Mouse (Mus musculus): ENCODE measurements around the gene Hist1h4h. TPM values are rescaled to one million over a fixed set of nuclear protein-coding genes. Genes with fewer than 3 reads are reported as not detected.
"Not testable (repeated sequence)": the region's sequence is repeated elsewhere in the genome, so short reads cannot be mapped to it uniquely, and the experiment has no call there.

Hist1h4h gene
- polyA plus RNA-seq, 1 experiment from 2014 or later, result 1.5 TPM

DNA sequence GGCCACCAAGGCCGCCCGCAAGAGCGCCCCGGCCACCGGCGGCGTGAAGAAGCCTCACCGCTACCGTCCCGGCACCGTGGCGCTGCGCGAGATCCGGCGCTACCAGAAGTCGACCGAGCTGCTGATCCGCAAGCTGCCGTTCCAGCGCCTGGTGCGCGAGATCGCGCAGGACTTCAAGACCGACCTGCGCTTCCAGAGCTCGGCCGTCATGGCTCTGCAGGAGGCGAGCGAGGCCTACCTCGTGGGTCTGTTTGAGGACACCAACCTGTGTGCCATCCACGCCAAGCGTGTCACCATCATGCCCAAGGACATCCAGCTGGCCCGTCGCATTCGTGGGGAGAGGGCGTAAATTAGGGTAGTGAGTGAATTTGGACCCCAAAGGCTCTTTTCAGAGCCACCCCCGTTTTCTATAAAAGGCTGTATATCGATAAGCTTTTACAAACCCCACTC lies 45.0 kb downstream of the Hist1h4h start:
- 1% methylated on average over 9 of the region's 40 CpGs for WGBS

GRCm38 (mm10) chr13:23576351-23576881 lies 45.6 kb downstream of the Hist1h4h start:
- Histone ChIP-seq H3K36me3 (no peaks in the 10 kb centered on the region), H3K9ac (replicated peaks) (peak overlapping the region; percentile 56), H3K27me3 (replicated peaks) (no peaks in the 10 kb centered on the region), H3K4me3 (replicated peaks) (peak overlapping the region; percentile 41), H3K4me1 (peaks cover 32% of the 10 kb centered on the region), H3K4me2 (peak overlapping the region; percentile 71), H3K9me3 (replicated peaks) (no peaks in the 10 kb centered on the region), H3K27ac (replicated peaks) (peak overlapping the region; percentile 77; the same call in 1 of the 2 replicates)
- ATAC-seq (ENCODE audit: low FRiP score), result no peak
- WGBS, result 5% methylated on average over 7 of the region's 7 CpGs

More for the DNA sequence above, 45.0 kb downstream of the Hist1h4h start:
- Histone ChIP-seq H3K4me2 (peak overlapping the region; percentile 71), H3K27ac (replicated peaks) (peak overlapping the region; percentile 77), H3K4me1 (peaks cover 32% of the 10 kb centered on the region), H3K4me3 (replicated peaks) (peak overlapping the region; percentile 41), H3K9ac (replicated peaks) (peak overlapping the region; percentile 56)
- not testable (repeated sequence) for H3K9me3 ChIP-seq (replicated peaks); ATAC-seq (ENCODE audit: low FRiP score); H3K36me3 ChIP-seq; H3K27me3 ChIP-seq (replicated peaks)

- WGBS, result 56% methylated on average over 6 of the region's 6 CpGs
These were observed 46.2 kb downstream of the Hist1h4h start for GRCm38 (mm10) chr13:23576906-23577639.

DNA sequence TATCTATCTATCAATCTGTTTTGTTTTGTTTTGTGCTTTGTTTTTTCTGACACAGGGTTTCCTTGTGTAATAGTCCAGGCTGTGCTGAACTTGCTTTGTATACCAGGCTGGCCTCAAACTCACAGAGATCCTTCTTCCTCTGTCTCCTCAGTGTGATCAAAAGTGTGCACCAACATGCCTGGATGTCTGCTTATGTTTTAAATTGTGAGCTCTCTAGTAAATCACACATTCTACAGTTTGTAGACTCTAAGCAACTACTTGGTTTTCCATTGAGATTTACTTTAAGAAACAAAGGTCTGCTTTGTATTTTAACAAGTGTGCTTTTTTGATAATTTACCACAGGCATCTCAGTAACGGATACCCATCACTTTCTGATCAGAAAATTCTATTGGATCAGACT lies 47.0 kb downstream of the Hist1h4h start:
- no peak for ATAC-seq (ENCODE audit: low FRiP score)
- 91% methylated on average over 1 of the region's 1 CpGs for WGBS
- H3K27ac ChIP-seq (replicated peaks), result no peak overlapping the region

More at GRCm38 (mm10) chr13:23576906-23577639, 46.2 kb downstream of the Hist1h4h start:
- Histone ChIP-seq H3K4me3 (replicated peaks) (peak overlapping the region; percentile 41), H3K9ac (replicated peaks) (no peak overlapping the region), H3K36me3 (no peaks in the 10 kb centered on the region), H3K9me3 (replicated peaks) (no peaks in the 10 kb centered on the region), H3K27ac (replicated peaks) (no peak overlapping the region), H3K4me2 (peak overlapping the region; percentile 71), H3K27me3 (replicated peaks) (no peaks in the 10 kb centered on the region), H3K4me1 (peaks cover 32% of the 10 kb centered on the region)
- ATAC-seq (ENCODE audit: low FRiP score), result no peak

More for the DNA sequence above, 47.0 kb downstream of the Hist1h4h start:
- Histone ChIP-seq H3K27me3 (replicated peaks) (no peaks in the 10 kb centered on the region), H3K4me2 (no peak overlapping the region), H3K36me3 (no peaks in the 10 kb centered on the region), H3K4me1 (peaks cover 32% of the 10 kb centered on the region), H3K9ac (replicated peaks) (no peak overlapping the region), H3K9me3 (replicated peaks) (no peaks in the 10 kb centered on the region), H3K4me3 (replicated peaks) (no peak overlapping the region)

Small RNAs within 50 kb of the gene (microRNA-seq; reads per million reads assigned to microRNA genes)
- gene Gm44297 (not detected), gene Gm44359 (not detected), gene Gm44394 (not detected), gene n-TStga1 (not detected)

Other genes starting within 250 kb of the Hist1h4h start
- 46.2 and 49.0 TPM in 2 replicates for gene Zfp322a, start 161.8 kb upstream of the Hist1h4h start, polyA plus RNA-seq (2015; fragmentation: Nextera tagmentation; extraction: Ambion mirVana)
- gene Abt1, start 107.2 kb upstream of the Hist1h4h start, polyA plus RNA-seq (2015; fragmentation: Nextera tagmentation; extraction: Ambion mirVana), result 9.3 and 10.3 TPM in 2 replicates
- gene Btn1a1, start 65.1 kb upstream of the Hist1h4h start, polyA plus RNA-seq (2015; fragmentation: Nextera tagmentation; extraction: Ambion mirVana), result 0.15 TPM in 1 of 2 replicates, not detected in the other
- gene Btn2a2, start 42.2 kb upstream of the Hist1h4h start, polyA plus RNA-seq (2015; fragmentation: Nextera tagmentation; extraction: Ambion mirVana), result 0.14 and 0.22 TPM in 2 replicates
- 0.77 TPM in 1 of 2 replicates, not detected in the other for gene Hist1h2af, start 2.9 kb downstream of the Hist1h4h start, polyA plus RNA-seq (2015; fragmentation: Nextera tagmentation; extraction: Ambion mirVana)
- 0.51 and 0.64 TPM in 2 replicates for gene Hist1h3g, start 4.4 kb downstream of the Hist1h4h start, polyA plus RNA-seq (2015; fragmentation: Nextera tagmentation; extraction: Ambion mirVana)
- gene Hist1h2bh, start 12.3 kb downstream of the Hist1h4h start, polyA plus RNA-seq (2015; fragmentation: Nextera tagmentation; extraction: Ambion mirVana), result 0.22 and 0.51 TPM in 2 replicates
- gene Hist1h3f, start 13.0 kb downstream of the Hist1h4h start, polyA plus RNA-seq (2015; fragmentation: Nextera tagmentation; extraction: Ambion mirVana), result not detected in 2 replicates
- gene Hist1h4f, start 20.6 kb downstream of the Hist1h4h start, polyA plus RNA-seq (2015; fragmentation: Nextera tagmentation; extraction: Ambion mirVana), result not detected in 2 replicates
- 0.09 and 0.13 TPM in 2 replicates for gene Hist1h1d, start 22.2 kb downstream of the Hist1h4h start, polyA plus RNA-seq (2015; fragmentation: Nextera tagmentation; extraction: Ambion mirVana)
- 1.1 and 1.7 TPM in 2 replicates for gene Hist1h3e, start 31.3 kb downstream of the Hist1h4h start, polyA plus RNA-seq (2015; fragmentation: Nextera tagmentation; extraction: Ambion mirVana)
- 12.5 and 25.5 TPM in 2 replicates for gene Hist1h2ae, start 40.2 kb downstream of the Hist1h4h start, polyA plus RNA-seq (2015; fragmentation: Nextera tagmentation; extraction: Ambion mirVana)
- gene Hist1h2bg, start 40.3 kb downstream of the Hist1h4h start, polyA plus RNA-seq (2015; fragmentation: Nextera tagmentation; extraction: Ambion mirVana), result 2.2 and 2.9 TPM in 2 replicates
- gene Hist1h2bf, start 43.1 kb downstream of the Hist1h4h start, polyA plus RNA-seq (2015; fragmentation: Nextera tagmentation; extraction: Ambion mirVana), result 2.7 TPM in 1 of 2 replicates, not detected in the other
- 0.97 TPM in 1 of 2 replicates, not detected in the other for gene Hist1h2ad, start 43.3 kb downstream of the Hist1h4h start, polyA plus RNA-seq (2015; fragmentation: Nextera tagmentation; extraction: Ambion mirVana)
- gene Hist1h3d, start 44.7 kb downstream of the Hist1h4h start, polyA plus RNA-seq (2015; fragmentation: Nextera tagmentation; extraction: Ambion mirVana), result 0.88 and 2.0 TPM in 2 replicates
- 31.8 and 54.1 TPM in 2 replicates for gene Hist1h4d, start 50.5 kb downstream of the Hist1h4h start, polyA plus RNA-seq (2015; fragmentation: Nextera tagmentation; extraction: Ambion mirVana)
- gene Hist1h2be, start 90.1 kb downstream of the Hist1h4h start, polyA plus RNA-seq (2015; fragmentation: Nextera tagmentation; extraction: Ambion mirVana), result 1.7 and 2.0 TPM in 2 replicates
- 4.3 and 7.0 TPM in 2 replicates for gene Hist1h1e, start 91.5 kb downstream of the Hist1h4h start, polyA plus RNA-seq (2015; fragmentation: Nextera tagmentation; extraction: Ambion mirVana)
- 0.26 and 0.54 TPM in 2 replicates for gene Hist1h2ac, start 152.9 kb downstream of the Hist1h4h start, polyA plus RNA-seq (2015; fragmentation: Nextera tagmentation; extraction: Ambion mirVana)
- gene Hist1h2bc, start 153.1 kb downstream of the Hist1h4h start, polyA plus RNA-seq (2015; fragmentation: Nextera tagmentation; extraction: Ambion mirVana), result 18.4 and 26.8 TPM in 2 replicates
- not detected in 2 replicates for gene Hist1h1t, start 164.8 kb downstream of the Hist1h4h start, polyA plus RNA-seq (2015; fragmentation: Nextera tagmentation; extraction: Ambion mirVana)
- 2.7 and 2.8 TPM in 2 replicates for gene Hist1h4c, start 167.4 kb downstream of the Hist1h4h start, polyA plus RNA-seq (2015; fragmentation: Nextera tagmentation; extraction: Ambion mirVana)
- gene Hfe, start 179.8 kb downstream of the Hist1h4h start, polyA plus RNA-seq (2015; fragmentation: Nextera tagmentation; extraction: Ambion mirVana), result 3.7 and 4.6 TPM in 2 replicates
- 7.4 and 13.8 TPM in 2 replicates for gene Hist1h1c, start 207.8 kb downstream of the Hist1h4h start, polyA plus RNA-seq (2015; fragmentation: Nextera tagmentation; extraction: Ambion mirVana)
- 0.78 and 2.4 TPM in 2 replicates for gene Hist1h3c, start 214.6 kb downstream of the Hist1h4h start, polyA plus RNA-seq (2015; fragmentation: Nextera tagmentation; extraction: Ambion mirVana)
- gene Hist1h2bb, start 215.7 kb downstream of the Hist1h4h start, polyA plus RNA-seq (2015; fragmentation: Nextera tagmentation; extraction: Ambion mirVana), result 0.83 TPM in 1 of 2 replicates, not detected in the other
- gene Hist1h2ab, start 220.1 kb downstream of the Hist1h4h start, polyA plus RNA-seq (2015; fragmentation: Nextera tagmentation; extraction: Ambion mirVana), result 3.0 and 12.1 TPM in 2 replicates
- gene Hist1h3b, start 221.2 kb downstream of the Hist1h4h start, polyA plus RNA-seq (2015; fragmentation: Nextera tagmentation; extraction: Ambion mirVana), result 1.2 and 2.0 TPM in 2 replicates
- gene Hist1h4b, start 226.0 kb downstream of the Hist1h4h start, polyA plus RNA-seq (2015; fragmentation: Nextera tagmentation; extraction: Ambion mirVana), result 1.0 and 2.6 TPM in 2 replicates
- gene Hist1h4a, start 230.2 kb downstream of the Hist1h4h start, polyA plus RNA-seq (2015; fragmentation: Nextera tagmentation; extraction: Ambion mirVana), result not detected in 2 replicates
- gene Hist1h3a, start 231.3 kb downstream of the Hist1h4h start, polyA plus RNA-seq (2015; fragmentation: Nextera tagmentation; extraction: Ambion mirVana), result 1.4 and 2.3 TPM in 2 replicates
- gene Hist1h1a, start 232.6 kb downstream of the Hist1h4h start, polyA plus RNA-seq (2015; fragmentation: Nextera tagmentation; extraction: Ambion mirVana), result 0.44 and 0.60 TPM in 2 replicates
- 0.09 TPM in 1 of 2 replicates, not detected in the other for gene Trim38, start 238.9 kb downstream of the Hist1h4h start, polyA plus RNA-seq (2015; fragmentation: Nextera tagmentation; extraction: Ambion mirVana)